Mouse (Mus musculus): Measurements from ENCODE around the gene Arv1. TPM values are rescaled to one million over a fixed set of nuclear protein-coding genes. Genes with fewer than 3 reads are reported as not detected.

Arv1 gene
- polyA plus RNA-seq, 1 experiment from 2014 or later, result 17.2 TPM

- Histone ChIP-seq H3K27ac (replicated peaks) (no peak overlapping the region), H3K4me3 (no peak overlapping the region), H3K27me3 (replicated peaks) (no peaks in the 10 kb centered on the region), H3K9me3 (no peaks in the 10 kb centered on the region), H3K9ac (no peak overlapping the region), H3K4me1 (no peaks in the 10 kb centered on the region), H3K4me2 (no peak overlapping the region), H3K36me3 (peaks cover 69% of the 10 kb centered on the region)
- ATAC-seq (ENCODE audit: extremely low read depth, insufficient number of reproducible peaks, low FRiP score, low TSS enrichment), result no peak
- WGBS, result 89% methylated on average over 22 of the region's 22 CpGs
These were observed 26.4 kb upstream of the Arv1 start for GRCm38 (mm10) chr8:124695424-124696100.

DNA sequence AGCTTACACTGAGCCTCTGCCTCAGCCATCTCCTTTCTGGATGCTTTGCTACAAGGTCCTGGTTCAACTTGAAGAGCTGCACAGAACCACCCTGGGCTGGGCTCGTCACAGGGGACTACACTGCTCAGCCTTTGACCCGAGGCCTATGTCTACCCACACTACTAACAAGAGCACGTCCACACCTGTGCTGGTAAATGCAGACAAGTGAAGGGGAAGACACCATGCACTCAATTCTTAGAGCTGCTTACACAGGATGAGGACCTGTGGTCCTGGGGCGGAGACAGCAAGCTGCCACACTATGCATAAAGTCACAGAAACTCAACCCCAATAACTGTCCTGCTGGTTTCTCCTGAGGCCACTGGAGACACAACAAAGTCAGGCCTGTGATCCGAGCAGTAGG is 21.7 kb upstream of the Arv1 start:
- peaks cover 70% of the 10 kb centered on the region for H3K36me3 ChIP-seq
- 82% methylated on average over 5 of the region's 5 CpGs for WGBS
- H3K9ac ChIP-seq, result no peak overlapping the region

GRCm38 (mm10) chr8:124701023-124701422 is 20.9 kb upstream of the Arv1 start:
- Histone ChIP-seq H3K4me1 (no peaks in the 10 kb centered on the region), H3K27ac (replicated peaks) (no peak overlapping the region), H3K9ac (0 out of 2 replicates have a peak overlapping the region, but pooled peaks have one; percentile 21), H3K9me3 (no peaks in the 10 kb centered on the region), H3K27me3 (replicated peaks) (no peaks in the 10 kb centered on the region), H3K4me3 (no peak overlapping the region), H3K36me3 (peaks cover 72% of the 10 kb centered on the region), H3K4me2 (no peak overlapping the region)
- WGBS, result 83% methylated on average over 9 of the region's 9 CpGs
- no peak for ATAC-seq (ENCODE audit: extremely low read depth, insufficient number of reproducible peaks, low FRiP score, low TSS enrichment)

More for the DNA sequence above, 21.7 kb upstream of the Arv1 start:
- H3K9me3 ChIP-seq, result no peaks in the 10 kb centered on the region
- no peak for ATAC-seq (ENCODE audit: extremely low read depth, insufficient number of reproducible peaks, low FRiP score, low TSS enrichment)
- no peaks in the 10 kb centered on the region for H3K4me1 ChIP-seq
- no peak overlapping the region for H3K4me2 ChIP-seq
- no peak overlapping the region for H3K4me3 ChIP-seq
- H3K27me3 ChIP-seq (replicated peaks), result no peaks in the 10 kb centered on the region
- no peak overlapping the region for H3K27ac ChIP-seq (replicated peaks)

DNA sequence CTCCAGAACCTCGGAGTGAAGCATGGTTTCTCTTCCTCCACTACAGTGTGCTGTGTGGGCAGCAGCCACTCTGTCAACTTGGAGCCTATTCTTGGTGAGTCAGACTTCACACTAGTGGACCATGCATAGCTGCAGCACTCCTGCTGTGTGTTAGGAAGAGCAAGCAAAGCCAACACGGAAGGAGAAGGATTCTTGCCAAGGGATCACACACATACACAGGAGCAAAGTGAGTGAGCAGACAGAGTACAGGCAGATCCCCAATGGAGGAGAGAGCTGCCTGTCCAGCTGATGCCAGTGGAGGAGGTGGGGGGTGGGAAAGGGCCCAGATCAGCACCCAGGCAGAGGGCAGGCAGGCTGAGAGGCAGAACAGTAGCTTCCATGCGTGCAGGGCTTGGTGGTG is 19.8 kb upstream of the Arv1 start:
- Histone ChIP-seq H3K36me3 (peaks cover 73% of the 10 kb centered on the region), H3K9me3 (no peaks in the 10 kb centered on the region), H3K27ac (replicated peaks) (no peak overlapping the region), H3K27me3 (replicated peaks) (no peaks in the 10 kb centered on the region), H3K4me3 (no peak overlapping the region), H3K4me1 (no peaks in the 10 kb centered on the region), H3K9ac (no peak overlapping the region), H3K4me2 (no peak overlapping the region)
- no peak for ATAC-seq (ENCODE audit: extremely low read depth, insufficient number of reproducible peaks, low FRiP score, low TSS enrichment)
- WGBS, result 64% methylated on average over 3 of the region's 3 CpGs

DNA sequence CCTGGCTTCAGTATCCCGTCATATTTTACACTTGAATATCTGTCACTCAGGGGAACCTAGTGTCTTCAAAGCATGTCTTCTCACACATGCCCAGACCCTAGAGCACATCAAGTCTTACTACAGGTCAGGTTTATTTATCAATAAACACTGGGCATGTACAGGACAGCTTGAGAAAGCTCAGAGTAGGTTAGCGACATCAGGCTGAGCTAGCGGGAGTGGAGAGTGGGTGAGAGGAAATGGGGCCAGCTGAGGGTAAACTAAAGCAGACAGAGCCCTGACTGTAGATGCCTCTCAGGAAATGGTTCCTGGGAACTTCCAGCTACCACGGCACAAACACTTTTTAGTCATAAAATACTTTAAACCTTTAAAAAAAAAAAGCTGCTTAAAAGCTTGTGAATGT is 18.4 kb upstream of the Arv1 start:
- no peak overlapping the region for H3K4me3 ChIP-seq
- H3K9me3 ChIP-seq, result no peaks in the 10 kb centered on the region
- H3K27ac ChIP-seq (replicated peaks), result no peak overlapping the region; the same call in 1 of the 2 replicates
- H3K9ac ChIP-seq, result no peak overlapping the region
- H3K4me2 ChIP-seq, result no peak overlapping the region
- peaks cover 68% of the 10 kb centered on the region for H3K36me3 ChIP-seq
- H3K27me3 ChIP-seq (replicated peaks), result no peaks in the 10 kb centered on the region
- 64% methylated on average over 4 of the region's 4 CpGs for WGBS
- no peak for ATAC-seq (ENCODE audit: extremely low read depth, insufficient number of reproducible peaks, low FRiP score, low TSS enrichment)
- no peaks in the 10 kb centered on the region for H3K4me1 ChIP-seq

GRCm38 (mm10) chr8:124704376-124704775 is 17.6 kb upstream of the Arv1 start:
- no peak for ATAC-seq (ENCODE audit: extremely low read depth, insufficient number of reproducible peaks, low FRiP score, low TSS enrichment)
- no peak overlapping the region for H3K4me2 ChIP-seq
- H3K36me3 ChIP-seq, result peaks cover 71% of the 10 kb centered on the region
- WGBS, result 82% methylated on average over 4 of the region's 4 CpGs
- H3K9ac ChIP-seq, result no peak overlapping the region
- no peak overlapping the region for H3K4me3 ChIP-seq
- no peaks in the 10 kb centered on the region for H3K27me3 ChIP-seq (replicated peaks)
- H3K4me1 ChIP-seq, result no peaks in the 10 kb centered on the region
- no peak overlapping the region for H3K27ac ChIP-seq (replicated peaks)
- H3K9me3 ChIP-seq, result no peaks in the 10 kb centered on the region

GRCm38 (mm10) chr8:124705823-124706222 is 16.1 kb upstream of the Arv1 start:
- 89% methylated on average over 8 of the region's 8 CpGs for WGBS
- H3K36me3 ChIP-seq, result peaks cover 69% of the 10 kb centered on the region
- H3K4me2 ChIP-seq, result no peak overlapping the region
- no peak for ATAC-seq (ENCODE audit: extremely low read depth, insufficient number of reproducible peaks, low FRiP score, low TSS enrichment)
- no peak overlapping the region for H3K27ac ChIP-seq (replicated peaks)
- H3K4me3 ChIP-seq, result no peak overlapping the region
- no peaks in the 10 kb centered on the region for H3K27me3 ChIP-seq (replicated peaks)
- no peaks in the 10 kb centered on the region for H3K9me3 ChIP-seq
- H3K4me1 ChIP-seq, result no peaks in the 10 kb centered on the region
- H3K9ac ChIP-seq, result no peak overlapping the region

DNA sequence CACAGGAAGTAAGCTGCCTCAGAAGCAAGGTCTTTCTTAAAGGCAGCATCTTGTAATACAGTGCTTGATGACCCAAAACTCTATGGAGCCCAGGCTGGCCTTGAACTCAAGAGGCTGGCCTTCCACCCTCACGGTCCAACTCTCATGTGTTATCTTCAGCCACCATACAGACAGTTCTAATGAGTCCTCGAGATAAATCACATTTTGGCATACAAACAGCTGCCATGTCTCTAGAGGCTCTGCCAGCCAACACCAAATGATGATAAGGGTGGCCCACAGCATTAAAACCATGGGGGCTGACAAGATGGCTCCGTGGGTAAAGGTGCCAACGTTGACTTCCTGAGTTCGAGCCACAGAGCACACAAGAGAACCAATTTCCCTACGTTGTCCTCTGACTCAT is 8.7 kb upstream of the Arv1 start:
- Histone ChIP-seq H3K27ac (replicated peaks) (no peak overlapping the region), H3K4me3 (no peak overlapping the region), H3K9ac (no peak overlapping the region), H3K9me3 (no peaks in the 10 kb centered on the region), H3K27me3 (replicated peaks) (no peaks in the 10 kb centered on the region), H3K4me1 (no peaks in the 10 kb centered on the region), H3K4me2 (no peak overlapping the region), H3K36me3 (peaks cover 57% of the 10 kb centered on the region)
- no peak for ATAC-seq (ENCODE audit: extremely low read depth, insufficient number of reproducible peaks, low FRiP score, low TSS enrichment)
- WGBS, result 90% methylated on average over 6 of the region's 6 CpGs

GRCm38 (mm10) chr8:124715736-124716135 is 6.2 kb upstream of the Arv1 start:
- 73% methylated on average over 8 of the region's 8 CpGs for WGBS
- no peak for ATAC-seq (ENCODE audit: extremely low read depth, insufficient number of reproducible peaks, low FRiP score, low TSS enrichment)
- H3K4me1 ChIP-seq, result peaks cover 7% of the 10 kb centered on the region
- H3K27me3 ChIP-seq (replicated peaks), result no peaks in the 10 kb centered on the region
- no peak overlapping the region for H3K9ac ChIP-seq
- H3K27ac ChIP-seq (replicated peaks), result no peak overlapping the region
- H3K4me3 ChIP-seq, result no peak overlapping the region
- peaks cover 38% of the 10 kb centered on the region for H3K36me3 ChIP-seq
- no peak overlapping the region for H3K4me2 ChIP-seq
- no peaks in the 10 kb centered on the region for H3K9me3 ChIP-seq

DNA sequence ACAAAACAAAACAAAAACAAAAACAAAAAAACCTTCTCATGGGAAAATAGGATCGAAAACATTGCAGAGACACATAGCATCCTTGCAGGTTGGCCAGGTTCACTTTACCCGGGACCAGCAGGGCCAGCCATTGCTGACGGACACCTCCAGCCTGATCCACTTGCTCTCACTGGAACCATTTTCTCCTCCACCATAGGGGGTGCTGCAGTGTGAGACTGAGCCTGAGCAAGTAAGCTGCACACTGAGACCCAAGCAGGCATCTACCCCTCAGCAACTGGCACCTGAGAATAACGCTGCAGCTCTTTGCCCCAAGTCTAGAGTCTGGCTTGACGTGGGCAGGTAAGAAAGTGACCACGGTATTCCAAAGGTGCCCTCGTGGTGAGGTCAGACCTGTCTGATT is 1.8 kb upstream of the Arv1 start:
- Histone ChIP-seq H3K4me3 (no peak overlapping the region), H3K4me1 (peaks cover 24% of the 10 kb centered on the region), H3K27ac (replicated peaks) (no peak overlapping the region), H3K4me2 (peak overlapping the region; percentile 94; the same call in 1 of the 2 replicates), H3K36me3 (peaks cover 5% of the 10 kb centered on the region), H3K27me3 (replicated peaks) (no peaks in the 10 kb centered on the region), H3K9me3 (no peaks in the 10 kb centered on the region), H3K9ac (no peak overlapping the region)
- WGBS, result 77% methylated on average over 7 of the region's 7 CpGs
- no peak for ATAC-seq (ENCODE audit: extremely low read depth, insufficient number of reproducible peaks, low FRiP score, low TSS enrichment)

DNA sequence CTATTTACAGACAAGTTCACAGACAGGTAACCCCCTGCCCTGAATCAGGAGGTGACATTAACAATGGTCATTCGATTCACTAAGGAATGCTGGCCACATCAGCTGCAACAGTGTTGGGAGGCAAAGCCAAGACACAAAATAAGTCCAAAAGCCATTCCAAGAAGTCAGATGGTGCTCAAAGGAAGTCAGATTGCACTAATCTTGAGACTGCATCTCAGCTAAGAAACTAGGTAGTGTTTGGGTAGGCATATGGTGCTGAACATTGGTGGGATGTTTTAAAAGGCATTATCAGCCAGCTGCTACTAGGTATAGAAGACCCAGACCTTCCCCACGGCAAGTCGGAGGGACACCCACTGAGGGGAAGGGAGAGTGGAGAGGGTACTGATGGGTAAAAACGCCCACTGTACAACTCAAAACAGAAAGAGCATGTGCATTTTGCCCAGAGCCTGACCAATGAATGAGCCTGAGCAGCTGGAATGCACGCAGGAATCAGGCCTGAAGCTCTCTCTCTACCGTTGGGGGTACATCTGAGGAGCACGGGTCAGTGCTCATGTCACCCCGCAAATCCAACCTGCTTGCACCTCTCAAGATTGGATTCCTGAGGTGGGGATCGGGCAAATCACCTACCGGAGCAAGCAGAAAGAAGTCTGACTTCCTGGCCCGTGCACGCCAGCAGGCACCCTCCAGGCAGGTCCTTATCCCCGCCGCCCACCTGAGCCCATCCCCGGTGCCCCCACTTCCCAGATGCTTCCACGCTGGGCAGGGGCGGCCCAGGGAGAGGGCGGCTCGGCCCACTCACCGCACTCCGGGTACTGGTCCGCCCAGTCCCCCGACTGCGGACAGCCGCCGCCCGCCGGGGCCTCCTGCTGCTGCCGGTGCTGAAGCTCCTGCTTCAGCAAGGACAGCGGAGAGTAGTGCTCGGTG is 739 bp upstream of the Arv1 start:
- 3% methylated on average over 31 of the region's 31 CpGs for WGBS
- Histone ChIP-seq H3K9ac (peak overlapping the region; percentile 94), H3K9me3 (no peaks in the 10 kb centered on the region), H3K27me3 (replicated peaks) (no peaks in the 10 kb centered on the region), H3K27ac (replicated peaks) (0 out of 2 replicates have a peak overlapping the region, but pooled peaks have one; percentile 17), H3K4me2 (peak overlapping the region; percentile 94), H3K36me3 (peaks cover 14% of the 10 kb centered on the region), H3K4me1 (peaks cover 24% of the 10 kb centered on the region), H3K4me3 (peak overlapping the region; percentile 91)
- ATAC-seq (ENCODE audit: extremely low read depth, insufficient number of reproducible peaks, low FRiP score, low TSS enrichment), result no peak; the same call in 1 of the 2 replicates

Data from heart, embryonic 13.5 days (tissue).